Mouse (Mus musculus): ENCODE data around the gene Gm21425.
"Not testable (repeated sequence)": the region's sequence is repeated elsewhere in the genome, so short reads cannot be mapped to it uniquely, and the experiment has no call there.

Gene Gm21425

DNA sequence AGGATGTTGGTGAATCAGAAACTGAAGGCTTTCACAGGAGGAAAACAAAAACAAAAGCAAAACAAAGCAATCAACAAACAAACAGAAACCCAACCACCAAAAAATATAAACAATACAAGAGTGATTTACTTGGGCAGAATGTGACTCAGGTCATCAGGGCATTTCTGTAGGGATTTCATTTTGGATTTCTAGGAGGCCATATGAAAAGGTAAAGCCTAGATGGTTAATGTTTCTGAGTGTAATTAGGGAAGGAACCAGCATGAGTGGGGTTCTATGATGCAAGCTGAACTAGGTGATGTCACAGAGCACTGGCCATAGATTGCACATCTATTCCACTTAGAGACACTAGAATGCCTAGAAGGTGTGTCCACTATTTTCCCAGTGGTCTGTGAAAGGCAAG lies at the start of gene Gm21425:
Gm21425 (plus strand) TSS at position 301 of the 400 bp plus-strand sequence.
- ATAC-seq (ENCODE audit: low TSS enrichment): not testable (repeated sequence)

DNA sequence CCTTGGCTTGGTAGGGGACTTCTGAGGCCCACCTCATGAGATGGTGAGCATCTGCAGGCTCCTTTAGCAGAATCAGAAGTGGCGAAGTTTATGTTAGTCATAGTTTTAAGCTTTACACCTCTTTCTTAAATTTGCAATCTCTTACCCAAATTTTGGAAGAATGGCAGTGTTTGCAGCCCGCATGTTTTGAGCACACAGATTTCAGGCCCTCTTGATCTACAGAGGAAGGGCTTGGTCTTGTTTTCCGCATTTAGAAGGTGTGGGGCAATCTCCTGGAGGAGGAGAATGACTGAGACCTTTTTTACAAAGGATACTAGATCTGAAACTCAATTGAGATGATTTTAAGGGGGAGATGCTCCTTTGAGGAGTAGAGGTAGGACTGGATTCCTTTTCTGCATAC lies 28.4 kb upstream of the Gm21425 start, which contains the start of gene Gm21891:
Gm21891 (minus strand) TSS at position 101 of the 400 bp plus-strand sequence.
- not testable (repeated sequence) for ATAC-seq (ENCODE audit: low TSS enrichment)
